Mouse (Mus musculus): ENCODE data around the gene Desi2. TPM values are rescaled to one million over a fixed set of nuclear protein-coding genes. Genes with fewer than 3 reads are reported as not detected.
"Not testable (repeated sequence)": the region's sequence is repeated elsewhere in the genome, so short reads cannot be mapped to it uniquely, and the experiment has no call there.

The Desi2 gene
- total RNA-seq, 2 experiments from 2014 or later, result 16.9 to 17.6 TPM

GRCm38 (mm10) chr1:178248107-178248820 is 61.0 kb downstream of the Desi2 start:
- intact Hi-C loops (cut with DNase I), result no loop called here
- no peak for DNase-seq (ENCODE audit: low spot score in 2 of 2)

GRCm38 (mm10) chr1:178254598-178254997 is 67.4 kb downstream of the Desi2 start:
- DNase-seq (ENCODE audit: low spot score in 2 of 2), result no peak
- intact Hi-C loops (cut with DNase I), result no loop called here

- intact Hi-C loops (cut with DNase I), result no loop called here
- no peak for DNase-seq (ENCODE audit: low spot score in 2 of 2)
These were observed 69.1 kb downstream of the Desi2 start for GRCm38 (mm10) chr1:178256351-178256750.

- no peak for DNase-seq (ENCODE audit: low spot score in 2 of 2)
- intact Hi-C loops (cut with DNase I), result no loop called here
These were observed 71.6 kb downstream of the Desi2 start for GRCm38 (mm10) chr1:178258821-178259220.

GRCm38 (mm10) chr1:178265381-178265780 is 78.2 kb downstream of the Desi2 start:
- DNase-seq (ENCODE audit: low spot score in 2 of 2); intact Hi-C loops (cut with DNase I): not testable (repeated sequence)

GRCm38 (mm10) chr1:178270635-178271034 is 83.4 kb downstream of the Desi2 start:
- no peak for DNase-seq (ENCODE audit: low spot score in 2 of 2)
- intact Hi-C loops (cut with DNase I), result no loop called here

GRCm38 (mm10) chr1:178275174-178275730 is 88.0 kb downstream of the Desi2 start:
- DNase-seq (ENCODE audit: low spot score in 2 of 2), result no peak
- intact Hi-C loops (cut with DNase I), result no loop called here

- intact Hi-C loops (cut with DNase I), result no loop called here
- DNase-seq (ENCODE audit: low spot score in 2 of 2), result no peak
These were observed 88.5 kb downstream of the Desi2 start for GRCm38 (mm10) chr1:178275738-178276053.

GRCm38 (mm10) chr1:178276054-178276911 is 89.1 kb downstream of the Desi2 start:
- peak; percentile 76 to 88 for DNase-seq (ENCODE audit: low spot score in 2 of 2)
- intact Hi-C loops (cut with DNase I), result no loop called here

GRCm38 (mm10) chr1:178283314-178283713 is 96.1 kb downstream of the Desi2 start:
- DNase-seq (ENCODE audit: low spot score in 2 of 2); intact Hi-C loops (cut with DNase I): not testable (repeated sequence)

GRCm38 (mm10) chr1:178283946-178284720 is 96.9 kb downstream of the Desi2 start:
- DNase-seq (ENCODE audit: low spot score in 2 of 2), result no peak
- intact Hi-C loops (cut with DNase I), result no loop called here

GRCm38 (mm10) chr1:178287601-178288176 is 100.5 kb downstream of the Desi2 start:
- intact Hi-C loops (cut with DNase I), result no loop called here
- no peak for DNase-seq (ENCODE audit: low spot score in 2 of 2)

GRCm38 (mm10) chr1:178291716-178292115 is 104.5 kb downstream of the Desi2 start:
- DNase-seq (ENCODE audit: low spot score in 2 of 2), result no peak
- intact Hi-C loops (cut with DNase I), result no loop called here

GRCm38 (mm10) chr1:178294051-178294450 is 106.8 kb downstream of the Desi2 start:
- no peak for DNase-seq (ENCODE audit: low spot score in 2 of 2)
- intact Hi-C loops (cut with DNase I), result no loop called here

- DNase-seq (ENCODE audit: low spot score in 2 of 2), result not testable (repeated sequence)
- intact Hi-C loops (cut with DNase I), result loop anchor here (10.0 kb wide), 1 partner anchor 356 kb away; no protein-coding TSS in a partner anchor
These were observed 114.0 kb downstream of the Desi2 start for GRCm38 (mm10) chr1:178301261-178301660.

- DNase-seq (ENCODE audit: low spot score in 2 of 2), result peak; percentile 46 to 74
- intact Hi-C loops (cut with DNase I), result loop anchor here (2.0 to 10.0 kb wide), 2 partner anchors 161 to 359 kb away; no protein-coding TSS in a partner anchor
These were observed 116.2 kb downstream of the Desi2 start for GRCm38 (mm10) chr1:178303425-178303824.
